Mouse (Mus musculus) liver, adult (tissue): ENCODE results near the gene Gm10945.

Source experiments
- GATA4 ChIP-seq: IDR thresholded peaks from 2 replicates; pipeline ENCODE4 v1.6.1; 2014; ENCODE audit warnings: mild to moderate bottlenecking, low read length; ENCODE audit not compliant: insufficient replicate concordance

Gene Gm10945

DNA sequence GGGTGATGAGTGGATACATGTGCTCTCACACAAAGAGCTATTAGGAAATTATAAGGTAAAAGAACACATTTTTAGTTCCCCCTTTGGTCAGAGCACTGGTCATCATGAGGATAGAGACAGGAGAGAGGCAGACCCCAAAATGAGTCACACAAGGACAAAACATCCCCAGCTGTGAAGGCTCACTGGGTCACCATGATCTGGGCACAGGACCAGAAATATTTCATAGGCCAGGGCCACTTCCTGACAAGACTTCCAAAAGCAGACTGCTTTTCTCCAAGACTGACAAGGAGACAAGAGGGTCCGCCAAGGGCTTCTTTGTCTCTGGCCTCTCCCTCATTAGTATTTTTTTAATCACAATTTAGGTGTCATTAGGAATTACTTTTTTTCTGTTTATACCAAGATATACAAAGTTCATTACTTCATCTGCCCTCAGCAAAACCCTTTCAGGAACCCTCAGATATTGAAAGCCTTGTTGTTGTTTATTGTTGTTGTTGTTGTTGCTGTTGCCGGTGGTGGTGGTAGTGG, at the start of gene Gm10945:
Gene Gm10945 (minus strand): TSS at position 475 of the 525 bp plus-strand sequence.
- no peak for TF ChIP-seq GATA4

DNA sequence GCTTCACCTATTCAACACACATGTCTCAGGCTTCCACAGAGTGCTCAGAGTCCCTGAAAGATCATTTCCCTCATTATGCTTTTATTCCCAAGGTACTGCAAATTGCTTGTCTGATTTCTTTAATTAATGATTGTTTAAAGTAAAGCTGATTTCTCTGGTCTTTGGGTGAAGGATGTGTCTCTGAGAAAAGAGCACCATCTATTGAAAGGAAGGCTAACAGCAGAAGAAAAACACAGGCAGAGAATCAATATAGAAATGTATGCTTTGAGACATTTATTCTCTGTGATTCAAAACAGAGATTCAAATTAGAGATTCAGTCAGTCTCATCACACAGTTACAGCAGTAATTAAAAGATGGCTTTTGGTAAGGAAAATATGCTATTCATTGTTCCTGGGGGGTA, 28.7 kb upstream of the Gm10945 start:
- no peak for TF ChIP-seq GATA4

DNA sequence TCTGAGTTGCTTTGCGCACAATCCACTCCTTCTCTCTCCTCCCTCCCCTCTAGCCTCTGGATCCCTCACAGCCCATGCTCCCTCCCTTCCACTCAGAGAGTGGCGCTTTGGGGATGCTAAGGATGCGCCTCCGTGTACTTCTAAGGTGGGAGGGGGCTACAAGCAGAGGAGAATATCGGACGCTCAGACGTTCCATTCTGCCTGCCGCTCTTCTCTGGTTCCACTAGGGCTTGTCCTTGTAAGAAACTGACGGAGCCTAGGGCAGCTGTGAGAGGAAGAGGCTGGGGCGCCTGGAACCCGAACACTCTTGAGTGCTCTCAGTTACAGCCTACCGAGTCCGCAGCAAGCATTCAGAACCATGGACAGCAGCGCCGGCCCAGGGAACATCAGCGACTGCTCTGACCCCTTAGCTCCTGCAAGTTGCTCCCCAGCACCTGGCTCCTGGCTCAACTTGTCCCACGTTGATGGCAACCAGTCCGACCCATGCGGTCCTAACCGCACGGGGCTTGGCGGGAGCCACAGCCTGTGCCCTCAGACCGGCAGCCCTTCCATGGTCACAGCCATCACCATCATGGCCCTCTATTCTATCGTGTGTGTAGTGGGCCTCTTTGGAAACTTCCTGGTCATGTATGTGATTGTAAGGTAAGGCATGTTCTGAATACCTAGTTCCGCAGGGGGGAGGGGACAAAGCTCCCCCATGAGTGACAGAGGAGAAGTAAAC, 27.1 kb upstream of the Gm10945 start:
- TF ChIP-seq GATA4: no peak

DNA sequence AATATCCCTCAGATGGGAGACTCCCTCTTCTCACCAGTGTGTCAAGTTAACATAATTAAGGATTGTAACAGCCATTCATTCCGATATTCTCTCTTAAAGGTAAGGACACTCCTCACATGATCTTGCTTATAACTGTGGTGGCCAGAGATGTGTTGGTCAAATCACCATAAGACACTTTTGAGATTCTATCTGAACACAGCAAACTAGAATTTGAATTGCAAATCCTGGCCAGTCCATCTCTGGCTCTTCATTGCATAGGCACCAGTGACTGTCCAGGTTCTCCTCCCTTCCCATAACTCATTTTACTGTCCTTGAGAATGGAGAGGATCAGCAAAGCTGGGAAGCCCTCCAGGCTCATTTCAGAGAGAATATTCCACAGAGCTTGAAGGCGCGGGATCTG, 3.4 kb downstream of the Gm10945 start, which contains the start of gene Oprm1:
Gene Oprm1 (plus strand): TSS at position 301 of the 400 bp plus-strand sequence.
- TF ChIP-seq GATA4: no peak

DNA sequence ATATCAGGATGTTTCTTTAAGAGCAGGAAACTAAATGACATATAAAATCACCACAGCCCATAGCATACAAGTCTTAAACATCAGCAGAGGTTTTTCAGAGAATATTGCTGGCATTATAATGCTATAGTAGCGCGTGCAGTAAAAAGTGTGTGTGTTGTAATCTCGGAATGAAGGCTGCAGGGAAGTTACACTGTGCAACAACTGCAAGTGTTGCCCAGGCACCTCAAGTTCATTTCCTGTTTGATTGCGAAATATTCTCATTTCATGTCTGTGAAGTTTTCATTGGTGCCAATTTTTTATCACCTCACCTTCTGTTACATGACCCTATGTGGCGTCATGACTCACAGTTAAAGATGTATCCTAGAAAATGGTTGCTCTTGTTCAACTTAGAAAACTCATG, 8.2 kb downstream of the Gm10945 start:
- TF ChIP-seq GATA4: no peak

DNA sequence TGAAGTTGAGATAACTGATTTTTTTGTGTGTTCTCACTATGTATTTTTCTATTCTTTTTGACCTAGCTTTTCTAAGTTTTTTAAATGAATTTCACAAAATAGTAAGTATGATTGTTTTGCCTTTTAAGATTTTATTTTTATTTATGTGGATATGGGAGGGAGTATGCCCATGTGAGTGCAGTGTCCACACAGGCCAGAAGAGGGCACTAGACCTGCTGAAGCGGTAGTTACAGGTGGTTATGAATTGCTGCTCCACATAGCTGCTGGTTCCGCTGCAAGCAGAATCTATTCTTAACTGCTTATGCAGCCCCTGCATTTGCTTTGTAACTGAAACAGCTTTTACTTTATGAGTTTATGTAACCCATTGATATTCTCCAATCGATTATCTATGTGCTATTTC, 33.1 kb downstream of the Gm10945 start:
- no peak for TF ChIP-seq GATA4

DNA sequence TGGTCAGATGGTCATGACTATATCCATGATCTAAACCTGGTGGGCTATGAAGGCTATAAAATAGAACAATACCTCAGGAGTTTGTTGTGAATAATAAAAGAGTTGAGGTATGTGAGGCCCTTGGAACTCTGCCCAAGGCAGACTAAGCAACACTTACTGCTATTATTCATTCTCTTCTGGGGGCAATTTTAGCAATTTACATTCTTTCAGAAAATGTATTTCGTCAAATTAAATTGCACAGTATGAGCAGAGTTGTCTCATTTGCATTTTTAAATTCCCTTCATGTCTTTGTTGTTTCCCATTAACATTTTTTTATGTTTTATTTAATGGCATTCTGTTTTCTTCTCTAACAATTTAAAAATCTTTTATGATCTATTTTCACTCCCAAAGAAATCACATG, 37.8 kb downstream of the Gm10945 start:
- TF ChIP-seq GATA4: no peak

DNA sequence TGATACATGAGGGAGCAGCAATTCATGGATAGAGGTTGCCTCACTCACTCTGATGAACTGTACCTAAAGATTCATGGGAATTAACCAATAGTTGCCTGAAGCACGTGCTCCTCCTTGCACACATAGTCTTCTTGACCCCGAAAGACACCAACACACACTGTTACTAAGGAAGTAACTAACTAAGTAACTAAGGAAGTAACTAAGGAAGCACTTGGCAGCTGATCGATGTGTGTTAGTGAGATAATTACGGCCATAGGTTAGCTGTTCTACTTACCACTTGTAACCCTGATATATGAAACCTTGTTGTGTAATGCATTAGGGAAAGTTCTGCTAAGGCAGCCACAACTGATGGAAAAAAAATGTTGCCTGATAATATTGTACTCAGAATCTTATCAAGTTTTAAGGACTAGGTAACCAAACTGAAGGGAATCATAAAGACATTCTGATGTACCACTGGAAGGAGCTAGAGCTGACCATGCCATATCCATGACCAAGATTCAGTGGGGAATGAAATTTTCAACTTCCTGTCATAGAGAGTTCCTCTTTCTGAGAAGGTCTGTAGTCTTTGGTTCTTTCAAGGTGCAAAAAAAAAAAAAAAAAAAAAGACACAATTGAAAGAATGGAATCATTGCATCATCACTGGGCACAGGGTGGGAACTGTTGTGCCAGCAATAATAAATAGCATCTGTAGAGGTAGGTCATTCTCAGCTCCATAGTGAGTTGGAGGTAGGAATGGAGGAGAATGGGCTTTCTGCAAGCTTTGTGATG, 44.2 kb downstream of the Gm10945 start:
- TF ChIP-seq GATA4: no peak

DNA sequence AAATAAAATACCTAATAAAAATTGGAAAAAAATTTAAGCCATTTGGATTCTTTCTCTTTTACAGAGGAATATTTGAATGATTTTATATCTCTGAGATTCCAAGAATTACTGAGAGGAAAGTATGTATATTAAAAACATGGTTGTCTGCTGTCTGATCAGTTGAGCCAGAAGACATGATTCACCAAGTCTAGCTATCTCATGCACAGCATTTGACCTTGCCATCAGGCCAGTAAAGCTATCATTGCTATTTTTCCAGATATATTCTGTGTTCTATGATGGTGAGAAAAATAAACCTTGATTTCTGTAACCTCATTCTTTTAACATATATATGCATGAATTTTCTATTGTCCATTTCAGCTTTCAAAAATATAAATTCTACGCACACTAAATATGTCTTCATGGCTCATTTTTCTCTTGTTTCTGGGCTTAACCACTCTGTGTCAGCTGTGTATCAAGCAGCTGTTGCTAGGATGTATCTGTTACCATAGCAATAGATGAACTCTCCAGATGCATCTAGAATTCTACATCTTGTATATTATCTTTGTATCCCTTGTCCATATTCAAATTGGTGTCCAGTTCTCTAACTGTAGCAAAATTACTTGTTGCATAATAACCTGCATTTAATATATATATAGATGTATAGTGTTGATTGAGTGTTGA, 56.2 kb downstream of the Gm10945 start:
- no peak for TF ChIP-seq GATA4

DNA sequence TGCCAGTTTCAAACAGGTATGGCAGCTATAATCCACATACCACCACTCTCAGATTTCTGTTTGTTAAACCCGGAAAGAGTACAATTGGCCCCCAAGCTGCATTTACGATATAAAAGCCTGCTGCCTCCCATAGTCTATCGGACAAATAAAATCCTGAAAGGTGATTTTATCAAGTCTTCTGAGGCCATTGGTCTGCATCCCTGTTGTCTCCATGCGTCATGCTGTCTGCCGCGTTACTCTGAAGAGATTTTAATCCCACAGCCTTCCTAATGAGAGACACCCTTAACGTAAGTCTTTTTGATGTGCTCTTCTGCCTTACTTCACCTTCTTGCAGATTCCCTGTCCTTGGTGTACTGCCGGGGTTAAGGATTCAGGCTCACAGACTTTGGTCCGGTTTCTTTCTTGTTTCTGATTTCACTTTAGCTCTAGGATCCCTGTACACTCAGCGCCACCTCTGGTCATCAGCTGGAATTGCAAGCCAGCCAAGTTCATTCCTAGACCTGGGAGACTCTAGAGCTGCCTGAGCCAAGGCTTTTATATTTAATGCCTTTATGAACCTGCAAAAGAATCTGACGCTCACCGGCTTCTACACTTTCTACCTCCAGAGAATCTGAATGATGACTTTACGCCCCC, 67.2 kb downstream of the Gm10945 start:
- no peak for TF ChIP-seq GATA4
